Mouse (Mus musculus) stomach, postnatal 0 days (tissue): ENCODE data around the gene Srp54c.
"Not testable (repeated sequence)": the region's sequence is repeated elsewhere in the genome, so short reads cannot be mapped to it uniquely, and the experiment has no call there.

Source experiments
- CTCF ChIP-seq: IDR thresholded peaks from 2 replicates; pipeline ENCODE4 v1.5.1; 2016; ENCODE audit warnings: antibody characterized with exemption, low read depth, mild to moderate bottlenecking, moderate library complexity
- EP300 ChIP-seq: optimal IDR thresholded peaks from 2 replicates; pipeline ENCODE3; 2016; ENCODE audit warnings: antibody characterized with exemption

DNA sequence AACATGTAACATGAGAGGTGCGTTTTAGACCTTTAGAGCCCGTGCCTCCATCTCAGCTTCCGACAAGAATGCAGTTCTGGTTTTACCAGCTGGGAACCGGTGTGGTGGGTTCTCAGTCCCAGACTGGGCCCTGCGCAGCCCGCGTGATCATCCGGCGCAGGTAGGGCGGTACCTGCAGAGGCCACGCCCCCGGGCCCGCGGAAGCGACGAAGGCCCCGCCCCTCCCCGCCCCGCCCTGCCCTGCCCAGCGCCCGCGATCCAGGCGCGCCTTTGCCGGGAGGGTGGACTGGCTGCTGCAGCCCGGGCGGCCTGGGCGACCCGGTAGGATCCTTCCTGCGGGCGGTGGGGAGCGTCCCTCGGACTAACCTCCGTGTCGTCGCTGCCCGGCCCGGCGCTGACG is 30.7 kb upstream of the Srp54c start, which contains the start of gene 1700047I17Rik2:
- TF ChIP-seq CTCF, EP300: not testable (repeated sequence)
